Mouse (Mus musculus): ENCODE data around the gene Mrpl47.
A peak's percentile ranks its signal among the peaks of the same experiment; 100 is the strongest.
"Not testable (repeated sequence)": the region's sequence is repeated elsewhere in the genome, so short reads cannot be mapped to it uniquely, and the experiment has no call there.

Gene Mrpl47

GRCm38 (mm10) chr3:32705647-32706348, 31.6 kb downstream of the Mrpl47 start, which contains the start of gene Actl6a:
Actl6a (plus strand) TSS chr3:32706298.
- not testable (repeated sequence) for DNase-seq

GRCm38 (mm10) chr3:32704632-32705031, 32.8 kb downstream of the Mrpl47 start:
- DNase-seq, result not testable (repeated sequence)

DNA sequence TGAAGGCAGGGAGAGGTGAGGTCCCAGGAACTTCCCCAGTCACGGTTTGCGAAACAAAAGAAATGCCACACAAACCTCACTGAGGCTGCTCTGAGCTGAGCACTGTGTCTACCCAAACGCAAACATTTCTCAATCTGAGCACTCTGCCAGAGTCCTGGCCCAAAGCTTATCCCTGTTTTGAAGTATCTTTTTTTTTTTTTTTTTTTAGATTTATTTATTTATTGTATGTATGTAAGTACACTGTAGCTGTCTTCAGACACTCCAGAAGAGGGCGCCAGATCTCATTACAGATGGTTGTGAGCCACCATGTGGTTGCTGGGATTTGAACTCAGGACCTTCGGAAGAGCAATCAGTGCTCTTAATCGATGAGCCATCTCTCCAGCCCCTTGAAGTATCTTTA, 33.4 kb downstream of the Mrpl47 start:
- DNase-seq, result not testable (repeated sequence)

DNA sequence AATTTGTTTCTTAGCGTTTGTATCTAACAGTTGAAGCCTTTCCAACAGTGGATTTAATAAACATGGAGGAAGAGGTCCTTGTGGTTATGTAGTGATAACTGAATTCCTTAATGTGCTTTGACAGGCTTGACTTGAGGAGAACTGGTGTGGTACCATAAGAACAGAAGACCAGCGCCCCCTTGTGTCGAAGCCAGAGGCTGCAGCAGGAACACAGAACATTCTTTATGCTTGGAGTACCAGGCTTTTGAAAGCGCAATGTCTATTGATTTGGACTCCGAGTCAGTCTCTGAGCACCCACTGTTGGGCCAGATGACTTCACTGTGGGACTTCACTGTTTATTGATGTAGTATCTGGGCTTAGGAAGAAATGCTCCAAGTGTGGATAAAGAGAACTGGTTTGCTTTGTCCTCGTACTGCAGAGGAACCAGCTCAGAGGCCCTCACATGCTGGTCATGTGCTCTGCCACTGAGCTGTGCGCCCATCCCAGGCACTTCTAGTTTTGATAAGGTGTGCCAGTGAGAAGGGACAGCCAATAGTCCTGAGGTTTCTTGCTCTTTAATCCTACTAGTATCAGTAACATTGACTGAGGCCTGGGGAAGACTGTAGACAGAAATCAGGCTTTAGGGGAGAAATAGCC, 39.1 kb downstream of the Mrpl47 start:
- DNase-seq, result peak; percentile 86

DNA sequence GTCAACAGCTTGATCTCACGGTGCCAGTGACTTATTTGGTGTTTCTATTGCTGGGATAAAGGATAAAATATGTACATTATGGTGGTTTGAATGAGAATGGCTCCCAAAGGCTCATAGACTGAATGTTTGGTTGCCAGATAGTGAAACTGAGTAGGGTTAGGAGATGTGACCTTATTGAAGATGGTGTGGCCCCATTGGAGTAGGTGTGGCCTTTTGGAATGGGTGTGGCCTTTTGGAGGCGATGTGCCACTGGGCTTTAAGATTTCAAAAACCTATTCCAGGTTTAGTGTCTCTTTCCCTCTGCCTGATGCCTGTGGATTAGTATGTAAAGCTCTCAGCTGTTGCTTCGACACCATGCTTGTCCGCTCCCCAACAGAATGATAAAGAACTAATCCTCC, 41.8 kb downstream of the Mrpl47 start:
- DNase-seq, result no peak

DNA sequence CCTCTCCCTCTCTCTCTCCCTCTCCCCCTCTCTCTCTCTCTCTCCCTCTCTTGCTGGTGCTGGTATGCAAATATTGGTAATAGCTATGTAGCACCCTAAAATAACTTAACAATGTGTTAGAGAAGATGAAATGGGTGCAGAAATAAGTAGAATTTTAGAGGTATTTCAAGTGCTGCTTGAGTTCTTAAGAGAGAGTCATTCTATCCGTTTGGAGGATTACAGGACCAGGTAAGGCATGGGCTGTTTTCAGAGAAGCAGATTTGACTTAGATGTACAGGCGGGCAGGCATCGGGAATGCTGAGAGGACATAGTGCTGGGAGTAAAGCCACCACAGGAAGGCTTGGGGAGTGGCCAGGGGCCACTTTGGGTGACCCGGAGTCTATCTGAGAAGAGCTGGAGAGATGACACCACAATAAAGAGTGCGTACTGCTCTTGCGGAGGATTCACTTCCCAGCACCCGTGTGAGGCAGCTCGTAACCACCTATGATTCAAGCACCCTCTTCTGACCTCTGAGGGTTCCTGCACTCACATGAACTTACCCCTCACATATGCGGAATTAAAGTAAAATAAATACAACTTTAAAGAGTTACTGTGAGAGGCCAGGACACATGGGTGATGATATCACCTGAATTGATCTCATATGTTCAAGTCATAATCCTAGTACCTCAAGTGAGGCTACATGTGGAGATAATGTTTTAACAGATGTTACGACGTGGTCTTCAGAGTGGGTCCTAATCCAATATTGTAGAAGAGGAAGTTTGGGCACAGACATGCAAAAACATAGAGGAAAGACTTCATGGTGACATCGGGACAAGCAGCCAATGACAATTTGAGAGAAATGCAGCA, 42.4 kb downstream of the Mrpl47 start:
- DNase-seq, result no peak

DNA sequence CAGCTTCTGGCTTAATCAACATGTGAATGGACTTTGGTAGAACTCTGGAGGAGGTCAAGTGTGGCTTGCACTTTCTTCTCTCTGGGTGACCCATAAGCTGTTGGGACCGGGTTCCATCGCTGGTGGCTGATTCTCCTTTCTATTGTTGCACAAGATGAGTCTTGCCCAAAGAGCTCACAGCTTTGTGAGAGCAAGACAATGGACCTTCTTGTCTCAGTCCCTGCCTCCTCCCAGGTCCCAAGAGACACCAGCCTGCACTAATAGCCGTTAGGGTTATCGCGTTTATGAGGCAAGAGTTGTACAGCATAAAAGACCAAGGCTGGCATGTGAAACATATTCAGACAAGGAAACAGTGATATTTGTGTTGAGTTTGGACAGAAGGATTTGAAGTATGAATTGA, 43.2 kb downstream of the Mrpl47 start:
- no peak for DNase-seq

GRCm38 (mm10) chr3:32691841-32692240, 45.6 kb downstream of the Mrpl47 start:
- no peak for DNase-seq

- no peak for DNase-seq
Observed at GRCm38 (mm10) chr3:32690901-32691300, 46.5 kb downstream of the Mrpl47 start.

- DNase-seq, result no peak
Observed at GRCm38 (mm10) chr3:32690008-32690407, 47.4 kb downstream of the Mrpl47 start.

DNA sequence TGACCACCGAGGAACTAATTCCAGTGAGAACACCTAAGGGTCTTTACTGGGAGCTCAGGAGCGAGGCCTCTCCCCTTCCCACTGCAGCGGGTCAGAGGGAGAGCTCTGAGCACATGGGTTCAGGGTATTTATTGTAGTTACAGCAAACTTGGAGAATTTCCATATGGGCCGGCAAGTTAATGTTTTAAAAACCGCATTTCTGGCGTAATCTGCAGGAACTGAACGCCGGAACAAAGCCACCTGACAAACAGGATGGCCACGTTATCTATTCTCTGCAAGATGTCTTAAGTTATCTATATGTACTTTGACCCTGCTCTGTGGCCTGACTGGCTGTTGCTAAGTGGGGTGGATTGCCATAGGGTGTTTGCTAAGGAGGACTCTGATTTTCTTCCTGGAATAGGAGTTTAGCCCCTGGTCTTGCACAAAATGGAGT, 47.8 kb downstream of the Mrpl47 start:
- DNase-seq, result no peak

DNA sequence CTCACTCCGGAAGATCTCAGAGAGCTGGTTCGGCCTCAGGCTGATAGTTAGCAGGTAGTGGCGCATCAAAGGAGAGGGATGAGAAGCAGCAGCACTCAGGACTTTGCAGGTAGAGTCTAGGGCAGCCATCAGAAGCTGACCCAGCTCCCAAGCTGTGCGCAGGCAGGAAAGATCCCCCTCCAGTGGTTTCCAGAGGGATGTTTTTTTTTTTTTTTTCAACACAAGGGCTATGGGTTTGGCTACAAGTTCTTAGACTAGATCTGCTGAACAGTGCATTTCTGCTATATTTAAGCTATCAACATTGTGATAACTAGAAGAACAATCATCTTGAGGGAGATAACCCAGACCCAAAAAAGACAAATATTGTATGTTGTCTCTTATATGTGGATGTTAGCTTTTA, 50.2 kb downstream of the Mrpl47 start:
- DNase-seq, result no peak

DNA sequence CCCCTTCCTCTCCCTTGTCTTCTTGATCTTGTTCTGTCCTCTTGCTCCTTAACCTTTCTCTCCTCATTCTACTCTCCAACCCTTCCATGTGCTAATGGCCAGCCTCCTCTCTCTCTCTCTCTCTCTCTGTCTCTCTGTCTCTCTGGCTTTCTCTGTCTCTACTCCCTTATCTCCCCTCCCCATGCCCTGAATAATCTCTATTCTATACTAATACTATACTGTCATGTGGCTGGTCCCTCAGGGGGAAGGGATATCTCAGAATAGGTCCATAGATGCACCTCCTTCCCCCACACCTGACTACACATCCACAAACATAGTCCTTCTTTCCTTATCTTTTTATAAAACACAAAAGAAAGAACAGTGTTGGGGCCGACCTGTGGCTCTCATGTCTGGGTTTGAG, 50.9 kb downstream of the Mrpl47 start:
- no peak for DNase-seq

- DNase-seq, result no peak
Observed at GRCm38 (mm10) chr3:32684631-32685030, 52.8 kb downstream of the Mrpl47 start.

DNA sequence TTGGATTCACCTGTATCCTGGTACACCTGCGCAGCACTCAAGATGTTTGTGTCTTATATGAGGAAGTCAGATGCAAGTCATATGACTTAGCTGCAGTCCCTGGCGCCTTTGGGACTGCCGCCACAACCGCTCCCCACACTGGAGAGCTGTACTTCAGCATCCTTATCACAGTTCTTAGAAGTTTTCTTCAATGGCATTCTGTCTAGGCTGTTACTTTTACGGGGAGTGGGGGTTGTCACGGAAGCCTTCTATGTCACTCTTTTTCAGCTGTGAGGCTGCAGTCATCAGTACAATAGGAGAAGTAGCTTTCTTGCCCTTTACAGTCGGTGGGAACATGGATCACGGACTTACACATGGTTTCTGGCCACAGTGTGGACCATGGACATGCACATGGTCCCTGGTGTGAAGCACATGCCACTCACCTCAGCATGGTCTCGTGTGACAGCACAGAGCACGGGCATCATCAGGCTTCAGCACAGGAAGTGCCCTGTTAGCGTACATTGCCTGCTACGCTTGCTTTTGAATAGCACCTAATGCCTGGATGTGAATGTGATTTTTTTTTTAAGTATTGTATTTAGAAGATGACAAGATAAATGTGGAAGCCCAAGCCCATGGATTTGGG, 54.4 kb downstream of the Mrpl47 start:
- DNase-seq, result no peak

- no peak for DNase-seq
Observed at GRCm38 (mm10) chr3:32676393-32676792, 61.0 kb downstream of the Mrpl47 start.

Data from embryo, embryonic 11 days (tissue).